Mouse (Mus musculus) myocyte (in vitro differentiated cells): ENCODE data around the gene Prpf8.
"Not testable (repeated sequence)": the region's sequence is repeated elsewhere in the genome, so short reads cannot be mapped to it uniquely, and the experiment has no call there.

Experiments used
- CEBPB ChIP-seq: IDR thresholded peaks from 2 replicates; pipeline ENCODE4 v1.6.1; 2011; ENCODE audit warnings: mild to moderate bottlenecking, moderate library complexity; ENCODE audit not compliant: poor library complexity, insufficient read depth, severe bottlenecking
- MAX ChIP-seq: IDR thresholded peaks from one replicate; pipeline ENCODE4 v1.6.1; 2011; ENCODE audit warnings: low read depth, mild to moderate bottlenecking, control low read depth
- MYOG ChIP-seq, 3 experiments: IDR thresholded peaks; one replicate each; pipeline ENCODE4 v1.6.1; 2011; ENCODE audit warnings: control low read depth in 2 of 3, low read depth in 2 of 3, mild to moderate bottlenecking in 2 of 3; ENCODE audit not compliant: insufficient read length in 2 of 3, control insufficient read depth in 1 of 3, insufficient read depth in 1 of 3
- POLR2A ChIP-seq: IDR thresholded peaks from one replicate; pipeline ENCODE4 v1.6.1; 2011; ENCODE audit warnings: low read depth, mild to moderate bottlenecking, control low read depth, moderate library complexity; ENCODE audit not compliant: insufficient read length
- POLR2AphosphoS2 ChIP-seq: IDR thresholded peaks from one replicate; pipeline ENCODE4 v1.6.1; 2011; ENCODE audit warnings: low read depth, control low read depth; ENCODE audit not compliant: insufficient read length
- TCF12 ChIP-seq: IDR thresholded peaks from one replicate; pipeline ENCODE4 v1.6.1; 2011; ENCODE audit warnings: mild to moderate bottlenecking, control low read depth; ENCODE audit not compliant: poor library complexity, insufficient read depth, severe bottlenecking
- USF1 ChIP-seq: IDR thresholded peaks from one replicate; pipeline ENCODE4 v1.6.1; 2011; ENCODE audit warnings: low read depth, mild to moderate bottlenecking, control low read depth, moderate library complexity

GRCm38 (mm10) chr11:75556006-75556405 lies 69.4 kb downstream of the Prpf8 start:
- not testable (repeated sequence) for TF ChIP-seq TCF12; POLR2A; USF1; CEBPB; MYOG (IDR thresholded peaks at IDR 0.05; ENCODE audit: control insufficient read depth in 1 of 3, insufficient read depth in 1 of 3, insufficient read length in 2 of 3, low read depth in 2 of 3); MAX; POLR2AphosphoS2
